Mouse (Mus musculus) ES-E14 (cell line): Measurements from ENCODE around the gene Pimreg. TPM values are rescaled to one million over a fixed set of nuclear protein-coding genes. Genes with fewer than 3 reads are reported as not detected.

Source experiments
- DNase-seq: peaks from one replicate; pipeline ENCODE4 v3.0.0-alpha.2; 2013; ENCODE audit warnings: low read depth, low spot score
- H3K27ac ChIP-seq: 2 replicates; pipeline ENCODE4 v1.5.1; 2012; ENCODE audit warnings: low read depth, mild to moderate bottlenecking, low read length, moderate library complexity, mixed read lengths; ENCODE audit not compliant: poor library complexity, insufficient read depth, severe bottlenecking
- H3K36me3 ChIP-seq: 2 replicates; pipeline ENCODE4 v1.6.1; 2012; ENCODE audit warnings: mild to moderate bottlenecking, low read length, moderate library complexity, mixed read lengths; ENCODE audit not compliant: control insufficient read depth, poor library complexity, insufficient read depth, severe bottlenecking
- H3K4me1 ChIP-seq, 2 experiments: fragments of 150-350 bp in 1 of 2; sonication (generic) in 1 of 2; 2 replicates each; pipeline ENCODE4 v1.6.1; 2012; ENCODE audit warnings: low read length in 2 of 2, mild to moderate bottlenecking in 1 of 2, mixed read lengths in 1 of 2; ENCODE audit not compliant: control insufficient read depth in 2 of 2, insufficient read depth in 2 of 2, poor library complexity in 1 of 2
- H3K4me3 ChIP-seq, 2 experiments: fragments of 150-350 bp in 1 of 2; sonication (generic) in 1 of 2; 2 replicates each; pipeline ENCODE4 v1.5.1; 2012; ENCODE audit warnings: low read length in 2 of 2, low read depth in 1 of 2, mild to moderate bottlenecking in 1 of 2, mixed read lengths in 1 of 2; ENCODE audit not compliant: insufficient read depth in 1 of 2, poor library complexity in 1 of 2, severe bottlenecking in 1 of 2
- H3K9ac ChIP-seq: 2 replicates; pipeline ENCODE4 v1.6.1; 2012; ENCODE audit warnings: low read depth, mild to moderate bottlenecking, low read length, mixed read lengths; ENCODE audit not compliant: poor library complexity, insufficient read depth, severe bottlenecking
- H3K9me3 ChIP-seq: fragments of 150-350 bp; sonication (generic); 2 replicates; pipeline ENCODE4 v1.6.1; 2012; ENCODE audit warnings: low read depth, mild to moderate bottlenecking, low read length; ENCODE audit not compliant: control insufficient read depth, insufficient read depth
- CHD2 ChIP-seq: IDR thresholded peaks from 2 replicates; pipeline ENCODE4 v1.6.1; 2014; ENCODE audit warnings: mild to moderate bottlenecking, low read depth, low read length, inconsistent platforms
- HCFC1 ChIP-seq: IDR thresholded peaks from 2 replicates; pipeline ENCODE4 v1.6.1; 2012; ENCODE audit warnings: low read length, inconsistent platforms, borderline replicate concordance; ENCODE audit not compliant: insufficient read depth
- MAFK ChIP-seq: IDR thresholded peaks from 2 replicates; pipeline ENCODE4 v1.6.1; 2014; ENCODE audit warnings: mild to moderate bottlenecking, low read depth, low read length, inconsistent platforms; ENCODE audit not compliant: insufficient read depth
- ZC3H11A ChIP-seq: IDR thresholded peaks from 2 replicates; pipeline ENCODE4 v1.6.1; 2012; ENCODE audit warnings: low read depth, mild to moderate bottlenecking, inconsistent platforms, low read length, borderline replicate concordance
- ZNF384 ChIP-seq: IDR thresholded peaks from 2 replicates; pipeline ENCODE4 v1.6.1; 2012; ENCODE audit warnings: low read depth, low read length, inconsistent platforms
- in situ Hi-C, 2 experiments: fragments of 600-800 bp; cut with MboI; formaldehyde crosslinking; loops; one replicate each; pipeline ENCODE4 v1.15.1; 2025; ENCODE audit warnings: low sequenced_read_pairs in 2 of 2, inconsistent platforms in 1 of 2; ENCODE audit not compliant: unreplicated experiment in 2 of 2
- total RNA-seq: library from RNA; depleted of rRNA; stranded (reverse); fragments of 300-350 nt; gene quantifications from 2 replicates; pipeline ENCODE4 v1.2.3, GENCODE M21; 2012

Gene Pimreg
- total RNA-seq, 1 experiment, result 28.7 TPM

GRCm38 (mm10) chr11:72061093-72061620, 19.3 kb downstream of the Pimreg start:
- in situ Hi-C loops, result no loop called here
- Histone ChIP-seq H3K36me3 (no peaks in the 10 kb centered on the region), H3K4me1 (no peaks in the 10 kb centered on the region), H3K27ac (no peak overlapping the region), H3K4me3 (no peak overlapping the region), H3K9ac (no peak overlapping the region), H3K9me3 (no peaks in the 10 kb centered on the region)
- no peak for DNase-seq
- no peak for TF ChIP-seq ZC3H11A
- TF ChIP-seq CHD2, result no peak
- TF ChIP-seq MAFK, result no peak
- no peak for TF ChIP-seq HCFC1
- TF ChIP-seq ZNF384, result no peak

GRCm38 (mm10) chr11:72064414-72064813, 22.6 kb downstream of the Pimreg start:
- no peak for DNase-seq
- no peaks in the 10 kb centered on the region for H3K4me1 ChIP-seq
- H3K27ac ChIP-seq, result no peak overlapping the region
- TF ChIP-seq MAFK (no peak), ZNF384 (no peak), ZC3H11A (no peak), HCFC1 (no peak), CHD2 (no peak)
- H3K9me3 ChIP-seq, result no peaks in the 10 kb centered on the region
- no peaks in the 10 kb centered on the region for H3K36me3 ChIP-seq
- in situ Hi-C loops, result no loop called here
- no peak overlapping the region for H3K9ac ChIP-seq
- no peak overlapping the region for H3K4me3 ChIP-seq

- Histone ChIP-seq H3K36me3 (no peaks in the 10 kb centered on the region), H3K4me1 (no peaks in the 10 kb centered on the region), H3K9me3 (no peaks in the 10 kb centered on the region), H3K9ac (no peak overlapping the region), H3K27ac (no peak overlapping the region), H3K4me3 (no peak overlapping the region)
- TF ChIP-seq HCFC1, result no peak
- TF ChIP-seq MAFK, result no peak
- no peak for TF ChIP-seq CHD2
- TF ChIP-seq ZNF384, result no peak
- TF ChIP-seq ZC3H11A, result no peak
- in situ Hi-C loops, result no loop called here
- DNase-seq, result no peak
Measured at GRCm38 (mm10) chr11:72065103-72065502, 23.3 kb downstream of the Pimreg start.

GRCm38 (mm10) chr11:72066330-72066729, 24.5 kb downstream of the Pimreg start:
- H3K9me3 ChIP-seq, result no peaks in the 10 kb centered on the region
- H3K4me3 ChIP-seq, result no peak overlapping the region
- DNase-seq, result peak; percentile 59
- in situ Hi-C loops, result no loop called here
- no peak overlapping the region for H3K9ac ChIP-seq
- no peaks in the 10 kb centered on the region for H3K36me3 ChIP-seq
- H3K27ac ChIP-seq, result no peak overlapping the region
- H3K4me1 ChIP-seq, result no peaks in the 10 kb centered on the region
- TF ChIP-seq ZC3H11A, result peak; percentile 30; the same call in 1 of the 2 replicates
- TF ChIP-seq MAFK, result no peak

- H3K4me1 ChIP-seq, result no peaks in the 10 kb centered on the region
- no peak for TF ChIP-seq ZNF384
- no peaks in the 10 kb centered on the region for H3K9me3 ChIP-seq
- no peak overlapping the region for H3K9ac ChIP-seq
- in situ Hi-C loops, result no loop called here
- no peaks in the 10 kb centered on the region for H3K36me3 ChIP-seq
- no peak overlapping the region for H3K4me3 ChIP-seq
- DNase-seq, result no peak
- no peak overlapping the region for H3K27ac ChIP-seq
Measured at GRCm38 (mm10) chr11:72067326-72067725, 25.5 kb downstream of the Pimreg start.
